Mouse (Mus musculus): Measurements from ENCODE around the gene Cacnb4.

DNA sequence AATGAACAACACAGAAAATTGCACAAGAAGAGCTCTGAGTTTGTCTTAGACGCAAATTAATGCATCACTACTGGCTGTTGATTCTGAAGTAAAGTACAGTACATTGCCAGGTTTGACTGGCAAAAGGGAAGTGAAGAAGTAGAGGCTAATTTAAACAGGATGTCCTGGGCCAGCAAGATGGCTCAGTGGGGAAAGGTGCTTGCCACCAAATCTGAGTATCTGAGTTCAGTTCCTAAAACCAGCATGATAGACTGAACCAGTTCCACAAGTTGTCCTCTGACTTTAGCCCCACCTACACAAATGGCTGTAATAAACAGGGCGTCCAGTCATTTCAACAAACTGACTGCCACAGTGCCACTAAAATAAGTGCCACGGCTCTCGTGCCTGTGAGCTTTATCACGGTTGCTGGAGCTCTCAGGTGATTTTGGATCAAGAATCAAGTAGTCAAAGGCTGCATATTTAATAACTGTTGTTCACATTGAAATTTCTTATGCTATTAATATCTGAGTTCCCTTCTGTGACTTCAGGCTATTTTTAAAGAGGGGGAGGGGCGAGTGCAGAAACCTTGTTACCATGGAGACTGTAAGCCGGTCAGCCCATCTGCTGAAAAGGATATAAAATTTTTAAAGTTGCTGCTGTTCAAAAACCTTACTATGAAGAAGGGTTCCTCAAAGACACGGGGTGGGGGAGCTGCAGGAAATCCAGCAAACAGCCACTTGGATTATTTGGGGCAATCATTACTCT is 29.2 kb downstream of the Cacnb4 start:
- TF ChIP-seq CTCF (IDR thresholded peaks at IDR 0.05), result no peak
- TF ChIP-seq EP300 (IDR thresholded peaks at IDR 0.05), result no peak

Data from lung, postnatal 0 days (tissue).